Mouse (Mus musculus) gastrocnemius, adult 2 months (tissue): Measurements from ENCODE around the gene Bnipl. TPM values are rescaled to one million over a fixed set of nuclear protein-coding genes. Genes with fewer than 3 reads are reported as not detected.

Experiments
- DNase-seq: peaks from one replicate; pipeline ENCODE4 v3.0.0; 2022
- H3K27ac ChIP-seq: fragments of 200-600 bp; 2 replicates; pipeline ENCODE4 v1.8.1; 2022; ENCODE audit warnings: mild to moderate bottlenecking
- H3K4me3 ChIP-seq: fragments of 200-600 bp; 2 replicates; pipeline ENCODE4 v1.8.1; 2022; ENCODE audit warnings: mild to moderate bottlenecking, moderate library complexity
- CTCF ChIP-seq: fragments of 200-600 bp; IDR thresholded peaks from 2 replicates; pipeline ENCODE4 v1.8.1; 2022; ENCODE audit warnings: antibody characterized with exemption, mild to moderate bottlenecking, moderate library complexity
- intact Hi-C: fragments of 180-260 bp; cut with DNase I; formaldehyde crosslinking; loops from one replicate; pipeline ENCODE4 v1.15.1; 2025
- total RNA-seq, 2 experiments: library from RNA; stranded (reverse); gene quantifications; 2 replicates each; pipeline ENCODE4 v1.2.3; 2021

Bnipl gene
- total RNA-seq, 2 experiments from 2014 or later = 0.31 TPM; not detected in 1

DNA sequence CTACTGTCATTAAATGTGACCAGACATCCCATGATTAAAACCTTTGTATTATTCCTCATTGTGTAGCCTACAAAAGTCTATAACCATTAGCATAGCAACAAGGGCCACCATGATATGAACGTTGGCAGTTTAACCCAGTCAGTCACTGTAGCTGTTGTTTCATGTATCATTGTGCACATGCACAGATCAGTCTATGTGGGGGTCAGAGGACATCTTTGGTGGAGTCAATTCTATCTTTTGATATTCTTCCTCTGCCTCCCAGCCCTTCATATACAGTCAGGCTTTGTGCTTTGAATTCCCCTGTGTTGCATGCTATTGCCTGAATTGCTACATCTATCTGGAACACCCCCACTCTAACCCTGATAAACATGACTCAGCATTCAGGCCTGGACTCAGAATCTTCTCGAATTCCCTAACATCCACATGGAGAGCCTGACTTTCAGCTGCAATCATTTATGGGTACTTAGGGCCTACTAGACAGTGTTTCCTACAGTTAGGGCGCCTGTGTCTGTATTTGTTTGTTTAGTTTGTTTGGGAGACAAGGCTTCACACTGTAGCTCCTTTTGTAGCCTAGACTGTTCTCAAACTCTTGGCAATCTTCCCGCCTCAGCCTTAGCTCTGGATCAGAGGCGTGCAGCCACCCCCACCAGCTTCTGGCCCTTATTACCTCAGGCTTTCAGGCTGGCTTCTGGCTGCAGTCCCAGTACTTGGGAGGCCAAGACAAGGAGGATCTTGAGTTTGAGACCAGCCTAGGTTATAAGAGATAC, 4.3 kb downstream of the Bnipl start:
- TF ChIP-seq CTCF = no peak
- Histone ChIP-seq H3K27ac (peak overlapping the region; percentile 31; the same call in 1 of the 2 replicates), H3K4me3 (no peak overlapping the region)
- no peak for DNase-seq
- intact Hi-C loops = no loop called here

DNA sequence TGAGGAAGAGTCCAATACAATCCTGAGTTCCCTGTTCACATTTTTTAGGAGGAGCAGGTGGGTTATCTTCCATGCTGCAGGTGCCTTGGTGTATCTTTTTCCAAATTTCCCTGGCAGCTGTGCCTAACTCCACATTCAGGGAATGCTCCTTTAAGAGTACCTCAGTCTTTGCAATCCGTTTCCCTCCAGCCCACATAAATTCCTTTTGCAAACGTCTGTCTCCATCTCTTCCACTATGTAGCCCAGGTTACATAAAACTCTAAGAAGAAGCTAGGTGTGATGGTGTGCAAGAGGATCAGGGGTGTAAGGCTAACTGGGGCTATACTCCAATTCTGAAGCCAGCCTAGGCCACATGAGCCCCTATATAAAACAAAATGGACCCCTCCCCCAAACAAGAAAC, 7.9 kb downstream of the Bnipl start:
- intact Hi-C loops = no loop called here
- no peak for DNase-seq
- no peak overlapping the region for H3K4me3 ChIP-seq
- H3K27ac ChIP-seq = no peak overlapping the region
- TF ChIP-seq CTCF = no peak

DNA sequence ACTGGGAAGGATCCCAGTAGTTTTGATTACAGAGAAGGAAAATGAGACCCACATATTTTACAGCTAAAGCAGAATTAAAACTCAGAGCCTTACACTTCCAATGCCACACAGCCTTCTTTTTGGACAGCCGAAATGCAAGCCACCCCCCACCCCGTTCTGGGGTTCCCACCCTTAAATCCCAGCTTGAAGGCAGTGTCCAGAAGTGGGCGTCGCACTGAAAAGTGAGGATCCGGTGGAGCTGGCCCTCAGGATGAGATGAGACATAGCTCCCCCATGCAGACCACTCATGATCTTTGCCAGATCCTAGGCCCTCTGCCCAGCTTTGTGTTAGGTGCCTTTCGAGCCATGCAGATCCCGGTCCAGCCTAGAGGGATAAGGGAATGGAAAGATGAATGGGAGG, 9.5 kb downstream of the Bnipl start, which contains the start of gene Gm128:
TSS of gene Gm128 (minus strand) at position 101 of the 400 bp plus-strand sequence.
- intact Hi-C loops = no loop called here
- no peak for DNase-seq
- no peak within 1 kb of the TSS for H3K27ac ChIP-seq
- TF ChIP-seq CTCF = no peak
- no peak within 1 kb of the TSS for H3K4me3 ChIP-seq

DNA sequence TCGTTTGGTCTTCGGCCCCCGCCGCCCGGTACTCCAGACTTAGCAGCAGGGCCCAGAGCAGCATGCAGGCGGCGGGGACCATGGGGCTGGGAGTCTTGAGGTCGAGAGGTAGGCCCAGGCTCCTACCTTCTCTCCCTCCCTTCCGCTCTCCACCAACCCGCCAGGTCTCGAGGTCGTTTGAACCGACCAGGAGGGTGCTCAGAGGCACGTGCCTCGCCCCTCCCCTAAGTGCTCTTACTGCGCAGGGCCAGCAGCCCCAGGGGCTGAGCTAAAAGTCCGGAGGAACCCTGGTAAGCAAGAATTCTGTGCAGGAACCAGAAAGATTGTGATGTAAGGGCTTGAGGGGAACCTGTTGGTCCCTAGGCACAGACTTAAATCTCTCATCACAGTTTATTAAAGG, 10.1 kb downstream of the Bnipl start:
- intact Hi-C loops = no loop called here
- Histone ChIP-seq H3K4me3 (no peak overlapping the region), H3K27ac (no peak overlapping the region)
- DNase-seq = no peak
- no peak for TF ChIP-seq CTCF

DNA sequence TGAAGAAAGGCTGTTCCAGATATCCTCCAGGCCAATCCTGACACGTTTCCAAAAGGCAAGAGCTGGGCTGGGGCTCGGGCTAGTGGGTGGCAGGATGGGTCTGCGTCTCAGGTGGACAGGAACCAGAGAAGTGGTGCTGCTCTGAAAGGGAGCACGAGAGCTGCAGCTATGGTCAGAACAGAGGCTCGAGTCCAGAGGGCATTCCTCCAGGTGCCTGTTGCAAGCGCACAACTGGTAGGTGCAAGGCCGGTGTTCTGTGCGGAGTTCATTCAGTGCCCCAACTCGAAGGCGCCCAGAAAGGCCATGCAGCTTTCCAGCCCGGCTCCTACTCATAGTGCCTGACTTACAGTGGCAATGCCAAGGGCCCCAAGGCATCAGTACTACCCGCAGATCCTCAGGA, 11.0 kb downstream of the Bnipl start:
- no peak overlapping the region for H3K4me3 ChIP-seq
- peak; percentile 42 for DNase-seq
- no peak for TF ChIP-seq CTCF
- H3K27ac ChIP-seq = no peak overlapping the region
- intact Hi-C loops = no loop called here

DNA sequence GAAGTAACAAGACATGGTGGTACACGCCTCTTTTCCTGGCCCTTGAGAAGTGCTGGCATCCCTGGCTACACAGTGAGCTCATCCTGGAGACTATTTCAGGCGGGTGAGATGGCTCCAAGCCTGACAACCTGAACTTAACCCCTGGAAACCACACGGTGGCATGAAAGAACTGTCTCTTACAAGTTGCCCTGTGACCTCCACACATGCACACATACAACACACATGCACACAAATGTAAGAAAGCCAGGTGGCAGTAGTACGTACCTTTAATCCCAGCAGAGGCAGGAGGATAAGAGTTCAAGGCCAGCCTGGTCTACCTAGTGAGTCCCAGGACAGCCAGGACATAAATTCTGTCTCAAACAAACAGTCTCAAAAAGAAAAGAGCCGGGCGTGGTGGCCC, 12.0 kb downstream of the Bnipl start:
- intact Hi-C loops = no loop called here
- no peak; the same call in 1 of the 2 replicates for TF ChIP-seq CTCF
- no peak for DNase-seq
- Histone ChIP-seq H3K4me3 (no peak overlapping the region), H3K27ac (peak overlapping the region; percentile 35; the same call in 1 of the 2 replicates)

DNA sequence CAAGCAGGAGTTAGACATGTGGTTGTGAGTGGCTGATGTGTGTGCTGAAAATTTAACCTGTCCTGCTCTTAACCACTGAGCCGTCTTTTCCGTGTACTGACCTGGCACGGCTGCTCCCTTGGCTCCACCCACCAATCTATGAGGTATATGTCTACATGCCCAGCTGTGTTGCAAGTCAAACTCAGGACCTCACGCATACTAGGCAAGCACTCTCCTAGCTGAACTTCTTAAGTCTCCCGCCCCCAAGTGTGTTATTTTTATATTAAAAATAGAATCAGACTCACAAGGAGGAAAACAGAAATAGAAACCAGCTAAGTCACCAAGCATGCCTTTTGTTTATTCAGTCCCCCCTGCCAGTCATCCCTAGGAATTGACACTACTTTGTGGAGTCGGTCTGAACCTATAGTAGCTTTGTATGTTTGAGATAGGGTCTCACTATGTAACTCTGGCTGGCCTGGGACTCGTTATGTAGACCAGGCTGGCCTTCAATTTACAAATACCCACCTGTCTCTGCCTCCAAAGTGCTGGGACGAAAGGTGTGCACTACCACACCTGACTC, 13.4 kb downstream of the Bnipl start:
- DNase-seq = no peak
- intact Hi-C loops = no loop called here
- H3K27ac ChIP-seq = peak overlapping the region; percentile 74

DNA sequence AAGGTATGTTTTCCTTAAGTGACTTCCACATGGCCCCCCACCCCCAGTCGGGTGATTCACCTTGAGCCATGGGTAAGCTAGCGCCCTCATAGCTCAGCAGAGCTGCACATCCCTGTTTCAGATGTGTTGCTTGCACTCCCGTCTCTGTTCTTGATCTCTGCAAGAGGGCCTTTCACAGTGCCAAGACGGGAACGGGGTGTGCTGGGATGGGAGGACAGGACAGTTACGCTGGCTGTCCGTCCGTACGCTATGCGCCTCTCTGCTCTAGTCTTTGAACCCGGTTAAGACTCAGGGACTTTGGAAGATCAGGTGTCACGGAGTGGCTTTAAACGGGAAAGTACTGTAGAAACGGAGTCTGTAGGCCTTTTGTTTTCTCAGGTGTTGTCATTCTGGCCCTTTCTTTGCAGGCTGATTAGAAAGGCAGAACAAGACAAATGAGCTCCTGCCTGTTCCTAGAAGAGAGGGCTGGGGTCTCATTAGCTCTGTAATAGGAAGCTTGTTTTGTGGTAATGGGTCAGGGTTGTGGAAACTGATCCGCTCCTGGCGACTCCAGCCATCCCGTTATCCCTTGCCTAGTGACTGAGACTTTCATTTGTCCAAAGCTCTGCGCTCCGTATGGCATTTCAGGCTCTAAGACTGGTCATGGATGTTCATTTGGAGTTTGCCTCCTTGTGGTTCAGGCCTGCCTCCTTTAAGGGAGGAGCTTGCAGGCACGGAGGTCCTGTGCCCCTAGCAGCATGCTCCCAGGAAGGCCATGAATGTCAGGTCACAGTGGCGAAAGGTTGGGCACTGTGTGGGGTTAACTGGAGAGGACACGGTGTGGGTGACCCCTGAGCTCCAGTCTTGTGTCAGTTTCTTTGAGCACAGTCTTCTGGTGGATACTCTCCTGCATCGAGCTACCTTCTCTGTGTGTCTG, 15.3 kb downstream of the Bnipl start:
- no peak overlapping the region for H3K4me3 ChIP-seq
- 0 out of 2 replicates have a peak overlapping the region, but pooled peaks have one; percentile 8 for H3K27ac ChIP-seq
- DNase-seq = no peak
- TF ChIP-seq CTCF = no peak
- intact Hi-C loops = no loop called here

More for the DNA sequence above, 13.4 kb downstream of the Bnipl start:
- TF ChIP-seq CTCF = no peak
- H3K4me3 ChIP-seq = no peak overlapping the region

DNA sequence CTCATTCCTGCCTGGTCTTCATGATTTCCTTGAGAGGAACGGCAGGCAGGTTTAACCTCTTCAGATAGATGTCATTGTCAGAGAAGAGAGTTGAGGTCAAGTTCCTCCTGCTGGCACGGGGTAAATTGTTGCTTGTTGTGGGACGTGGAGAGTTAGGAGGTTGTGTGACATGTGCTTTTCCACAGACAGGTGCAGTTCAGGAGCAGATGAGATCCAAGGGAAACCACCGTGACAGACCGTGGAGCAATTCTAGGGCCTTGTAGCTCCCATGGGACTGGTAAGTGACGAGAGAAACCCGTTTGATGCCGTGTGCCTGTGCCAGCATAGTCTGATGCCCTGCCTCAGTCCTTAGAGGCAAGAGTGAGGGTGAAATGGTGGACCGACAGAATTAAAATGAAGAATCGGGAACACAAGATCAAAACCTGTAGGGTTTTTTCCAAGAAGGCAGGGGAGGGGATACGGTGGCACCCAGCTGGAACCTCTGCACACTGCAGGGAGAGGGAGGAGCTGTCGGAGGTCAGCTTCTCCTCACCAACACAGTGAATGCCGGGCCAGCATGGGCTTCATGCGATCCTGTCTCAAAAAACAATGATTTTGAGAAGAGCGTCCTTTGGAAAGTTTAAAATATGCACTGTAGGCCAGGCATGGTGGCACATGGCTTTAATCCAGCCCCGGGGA, 17.6 kb downstream of the Bnipl start:
- no peak for TF ChIP-seq CTCF
- H3K27ac ChIP-seq = peak overlapping the region; percentile 99

DNA sequence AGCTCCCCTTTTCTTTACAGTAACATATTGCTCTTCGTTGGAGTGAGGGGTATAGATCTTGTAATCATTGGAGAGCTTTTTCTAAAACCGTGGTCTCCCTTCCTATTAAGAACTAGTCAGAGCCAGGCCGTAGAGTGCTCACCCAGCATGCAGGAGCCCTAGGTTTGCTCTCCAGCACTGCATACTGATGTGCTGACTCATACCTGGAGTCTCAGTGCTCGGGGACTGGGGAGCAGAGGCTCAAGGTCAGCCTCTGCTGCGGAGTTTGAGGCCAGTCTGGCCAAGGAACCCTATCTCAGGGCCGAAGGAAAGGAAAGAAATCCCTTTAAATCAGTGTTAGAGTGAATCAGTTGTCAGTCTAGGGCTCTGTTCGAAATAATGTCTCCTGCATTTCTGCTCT, 18.2 kb downstream of the Bnipl start:
- peak overlapping the region; percentile 21; the same call in 1 of the 2 replicates for H3K4me3 ChIP-seq
- peak overlapping the region; percentile 99; the same call in 1 of the 2 replicates for H3K27ac ChIP-seq
- intact Hi-C loops = no loop called here
- TF ChIP-seq CTCF = no peak
- no peak for DNase-seq

More for the DNA sequence above, 17.6 kb downstream of the Bnipl start:
- no peak overlapping the region for H3K4me3 ChIP-seq
- intact Hi-C loops = no loop called here
- DNase-seq = no peak

DNA sequence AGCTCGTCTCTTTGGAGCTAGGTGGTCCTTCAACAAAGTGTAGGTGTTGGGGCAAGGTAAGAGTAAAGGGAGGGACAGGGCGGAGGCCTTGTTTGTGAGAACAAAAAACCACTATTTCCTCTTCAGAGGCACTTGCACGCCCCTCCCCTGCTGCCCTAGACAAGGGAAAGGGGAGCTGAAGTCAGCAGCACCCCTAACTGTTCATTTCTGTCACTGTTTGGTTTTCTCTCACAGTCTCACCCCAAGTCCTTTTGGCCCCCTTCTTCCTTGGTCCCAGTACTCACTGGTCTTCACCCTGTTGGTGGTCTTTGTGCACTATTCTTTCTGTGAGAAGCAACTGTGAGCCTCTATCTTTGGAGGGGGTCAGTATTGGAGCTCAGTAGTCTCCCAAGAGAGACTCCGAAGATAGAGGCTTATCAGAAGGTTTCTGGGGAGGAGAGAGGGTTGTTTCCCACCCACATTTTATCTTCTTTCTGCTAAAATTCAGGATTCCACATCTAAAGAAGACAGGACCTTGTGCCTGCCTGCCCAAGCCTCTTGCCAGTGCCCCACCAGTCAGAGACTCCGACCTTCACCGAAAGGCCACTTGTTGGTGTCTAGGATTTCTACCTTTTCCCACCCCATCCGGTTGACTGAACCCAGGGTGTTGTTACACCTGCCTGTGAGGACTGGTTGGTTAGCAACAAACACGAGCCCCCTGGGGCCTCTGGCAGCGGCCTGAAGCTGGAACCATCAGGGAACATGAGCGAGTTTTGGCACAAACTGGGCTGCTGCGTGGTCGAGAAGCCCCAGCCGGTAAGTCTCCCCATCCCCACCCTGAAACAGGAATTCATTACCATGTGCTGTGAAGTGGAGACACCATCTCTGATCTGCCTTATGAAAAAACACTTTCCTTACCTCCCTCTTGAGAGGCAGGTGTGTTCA, 19.4 kb downstream of the Bnipl start, which contains the start of gene Mllt11:
TSS of gene Mllt11 (minus strand) at position 874 of the 924 bp plus-strand sequence.
- DNase-seq = no peak
- Histone ChIP-seq H3K27ac (peak within 1 kb of the TSS; percentile 99), H3K4me3 (peak within 1 kb of the TSS; percentile 85)
- intact Hi-C loops = no loop called here
- no peak for TF ChIP-seq CTCF
